8 mouse cellular contexts compared by ENCODE assay signal in genomic region chr3:144204413-144205311, GRCm38 (mm10). TPM values are rescaled to one million over a fixed set of nuclear protein-coding genes. Genes with fewer than 3 reads are reported as not detected.
DNase-seq lines count a peak whose midpoint lies in the region; ATAC-seq and TF ChIP-seq lines count a peak whose summit lies in the region.

Gene Lmo4, minus strand, starts transcription at chr3:144205220.

- H3K36me3 ChIP-seq in ES-Bruce4 (ENCODE audit: control insufficient read depth, insufficient read depth, low read length, poor library complexity, severe bottlenecking): no peaks in the 10 kb centered on the region; the same call in 1 of the 2 replicates
- H3K36me3 ChIP-seq in forebrain, embryonic 13.5 days (ENCODE audit: poor library complexity, severe bottlenecking): no peaks in the 10 kb centered on the region
- H3K36me3 ChIP-seq in neural tube, embryonic 15.5 days: no peaks in the 10 kb centered on the region

- WGBS in forebrain, embryonic 13.5 days: under 1% methylated on average over 38 of the region's 76 CpGs
- under 1% methylated on average over 74 of the region's 76 CpGs for WGBS in lung, adult 2 months
- under 1% methylated on average over 55 of the region's 76 CpGs for WGBS in neural tube, embryonic 15.5 days

- peak within 1 kb of the TSS; percentile 93 for H3K9ac ChIP-seq in ES-Bruce4 (ENCODE audit: low read depth, poor library complexity, severe bottlenecking)
- H3K9ac ChIP-seq in forebrain, embryonic 13.5 days: peak within 1 kb of the TSS; percentile 93
- H3K9ac ChIP-seq in neural tube, embryonic 15.5 days (replicated peaks): peak within 1 kb of the TSS; percentile 94

- intact Hi-C loops in heart, postnatal 10 days (cut with DNase I): loop anchor here (5.0 to 10.0 kb wide), 2 partner anchors 292 to 510 kb away; no protein-coding TSS in a partner anchor

- H3K9me3 ChIP-seq in ES-Bruce4 (replicated peaks; ENCODE audit: control insufficient read depth, insufficient read depth, low read length, poor library complexity, severe bottlenecking): no peaks in the 10 kb centered on the region; the same call in 1 of the 2 replicates
- H3K9me3 ChIP-seq in forebrain, embryonic 13.5 days (replicated peaks): no peaks in the 10 kb centered on the region
- no peaks in the 10 kb centered on the region for H3K9me3 ChIP-seq in neural tube, embryonic 15.5 days (replicated peaks)

- H3K27ac ChIP-seq in ES-Bruce4 (ENCODE audit: insufficient read depth, low read length): peak within 1 kb of the TSS; percentile 34
- H3K27ac ChIP-seq in forebrain, embryonic 13.5 days: peak within 1 kb of the TSS; percentile 97
- H3K27ac ChIP-seq in neural tube, embryonic 15.5 days (replicated peaks): peak within 1 kb of the TSS; percentile 97

- TF ChIP-seq CTCF in ES-Bruce4 (IDR thresholded peaks at IDR 0.05; ENCODE audit: low read depth, low read length): no peak
- TF ChIP-seq CTCF in lung, adult 2 months (IDR thresholded peaks at IDR 0.05; ENCODE audit: insufficient read depth, low read length): no peak

- H3K4me3 ChIP-seq in ES-Bruce4 (ENCODE audit: low read depth, low read length): peak within 1 kb of the TSS; percentile 80
- peak within 1 kb of the TSS; percentile 82 for H3K4me3 ChIP-seq in forebrain, embryonic 13.5 days
- peak within 1 kb of the TSS; percentile 76 for H3K4me3 ChIP-seq in lung, adult 2 months (replicated peaks; ENCODE audit: extremely low read depth, low read depth, low read length)
- H3K4me3 ChIP-seq in neural tube, embryonic 15.5 days (replicated peaks): peak within 1 kb of the TSS; percentile 81

- peak; percentile 58 for DNase-seq in c-Kit-positive CD71-positive TER-119-positive erythroid progenitor cells, embryonic 14.5 days (ENCODE audit: low spot score)
- peak; percentile 90 to 92 for DNase-seq in heart, postnatal 10 days
- DNase-seq in kidney, postnatal 4 days: peak; percentile 90 to 94
- peak; percentile 88 for DNase-seq in lung, adult 2 months
- peak; percentile 81 for DNase-seq in thymus, postnatal 0 days (ENCODE audit: low spot score)

- H3K4me2 ChIP-seq in forebrain, embryonic 13.5 days: peak within 1 kb of the TSS; percentile 71
- H3K4me2 ChIP-seq in neural tube, embryonic 15.5 days: peak within 1 kb of the TSS; percentile 70

- ATAC-seq in forebrain, embryonic 13.5 days: peak; percentile 83
- ATAC-seq in neural tube, embryonic 15.5 days (ENCODE audit: low FRiP score): peak; percentile 83

- TF ChIP-seq EP300 in ES-Bruce4 (IDR thresholded peaks at IDR 0.05; ENCODE audit: insufficient read depth, low read depth, low read length): no peak

- H3K27me3 ChIP-seq in ES-Bruce4 (ENCODE audit: control insufficient read depth, insufficient read depth, low read length, poor library complexity, severe bottlenecking): 0 out of 2 replicates have a peak, but pooled peaks cover 2% of the 10 kb centered on the region
- H3K27me3 ChIP-seq in forebrain, embryonic 13.5 days: peaks cover 7% of the 10 kb centered on the region; the same call in 1 of the 2 replicates
- H3K27me3 ChIP-seq in neural tube, embryonic 15.5 days (replicated peaks): peaks cover 4% of the 10 kb centered on the region; the same call in 1 of the 2 replicates

- TF ChIP-seq POLR2A in ES-Bruce4 (IDR thresholded peaks at IDR 0.05; ENCODE audit: insufficient read depth, low read length): no peak
- peak; percentile 77 for TF ChIP-seq POLR2A in lung, adult 2 months (IDR thresholded peaks at IDR 0.05; ENCODE audit: borderline replicate concordance, extremely low read depth, low read depth, low read length)

- H3K4me1 ChIP-seq in ES-Bruce4 (ENCODE audit: control insufficient read depth, insufficient read depth, low read length): peaks cover 1% of the 10 kb centered on the region
- peaks cover 36% of the 10 kb centered on the region for H3K4me1 ChIP-seq in forebrain, embryonic 13.5 days
- peaks cover 9% of the 10 kb centered on the region for H3K4me1 ChIP-seq in lung, adult 2 months (ENCODE audit: control insufficient read depth, insufficient read depth, low read length)
- peaks cover 32% of the 10 kb centered on the region for H3K4me1 ChIP-seq in neural tube, embryonic 15.5 days

RNA-seq across cellular contexts. Expression of gene Lmo4, which starts in this region (rescaled TPM):
- 28.9 and 30.7 TPM in 2 replicates for polyA plus RNA-seq in ES-Bruce4 (2011; ENCODE audit: insufficient read depth, insufficient read length, low read depth, missing spikeins)
- 66.6 and 90.8 TPM in 2 replicates for polyA plus RNA-seq in forebrain, embryonic 13.5 days (2015; fragmentation: Nextera tagmentation; extraction: Ambion mirVana)
- total RNA-seq in heart, postnatal 10 days (2021): 10 to 100 TPM; 39.1 to 40.2 TPM
- polyA plus RNA-seq in lung, adult 2 months (2012; rRNA removed): 68.5 and 71.7 TPM in 2 replicates
- 82.3 and 96.5 TPM in 2 replicates for polyA plus RNA-seq in neural tube, embryonic 15.5 days (2015; fragmentation: Nextera tagmentation; extraction: Ambion mirVana)
- 39.6 and 43.4 TPM in 2 replicates for polyA plus RNA-seq in thymus, postnatal 0 days (2015; fragmentation: Nextera tagmentation; extraction: Ambion mirVana)

Comparison
In these comparisons a context has a peak if more than half of its experiments do, and no peak if none do; other contexts are left out.
1. Peak in every context shown above with its lines: DNase-seq, ATAC-seq, H3K4me3 ChIP-seq and H3K27ac ChIP-seq.
2. H3K27ac ChIP-seq: peak in every context shown above with its lines; median percentile 97 in forebrain, embryonic 13.5 days; 97 in neural tube, embryonic 15.5 days; 34 in ES-Bruce4.